Mouse (Mus musculus): ENCODE data around the gene Fmo1. TPM values are rescaled to one million over a fixed set of nuclear protein-coding genes. Genes with fewer than 3 reads are reported as not detected.
A peak's percentile ranks its signal among the peaks of the same experiment; 100 is the strongest.

The Fmo1 gene
- total RNA-seq, 2 experiments from 2014 or later, result 283 to 539 TPM

DNA sequence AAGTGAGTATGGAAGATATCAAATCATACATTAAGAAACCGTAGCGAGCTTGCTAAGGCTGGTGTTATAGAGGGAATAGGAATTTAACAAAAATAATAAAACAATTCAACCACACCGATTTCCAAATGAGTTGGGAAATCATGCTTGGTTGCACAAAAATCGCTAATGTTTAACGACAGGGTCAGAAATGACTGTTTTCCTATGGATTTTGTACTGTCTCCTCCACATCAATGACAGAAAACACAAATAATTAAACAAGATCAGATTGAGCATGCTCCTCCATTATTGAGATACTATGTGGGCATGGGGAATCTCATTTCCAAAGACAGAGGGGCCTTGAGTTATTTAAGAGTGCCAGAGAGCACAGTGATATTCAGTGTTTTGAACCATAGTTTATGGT is 2.1 kb downstream of the Fmo1 start:
- no peak for DNase-seq (ENCODE audit: low spot score in 2 of 2)

DNA sequence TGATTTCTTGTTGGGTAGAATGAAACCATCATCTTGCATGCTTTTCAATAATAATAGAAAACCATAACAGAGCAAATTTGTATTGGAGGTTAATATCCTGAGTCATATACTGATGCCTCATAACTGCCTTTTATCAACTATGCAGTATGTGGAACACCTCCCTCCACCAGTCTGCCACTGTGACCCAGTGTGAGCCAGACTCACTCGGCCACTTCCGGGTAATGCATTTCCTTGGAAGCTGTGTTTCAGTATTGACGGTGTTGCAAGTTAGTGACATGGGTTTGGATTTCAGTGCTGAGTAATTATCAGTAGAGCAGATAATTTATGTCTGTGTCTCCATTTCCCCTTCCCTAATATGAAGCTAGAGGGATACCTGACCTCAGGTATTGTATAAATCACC is 2.8 kb downstream of the Fmo1 start:
- DNase-seq (ENCODE audit: low spot score in 2 of 2), result no peak

DNA sequence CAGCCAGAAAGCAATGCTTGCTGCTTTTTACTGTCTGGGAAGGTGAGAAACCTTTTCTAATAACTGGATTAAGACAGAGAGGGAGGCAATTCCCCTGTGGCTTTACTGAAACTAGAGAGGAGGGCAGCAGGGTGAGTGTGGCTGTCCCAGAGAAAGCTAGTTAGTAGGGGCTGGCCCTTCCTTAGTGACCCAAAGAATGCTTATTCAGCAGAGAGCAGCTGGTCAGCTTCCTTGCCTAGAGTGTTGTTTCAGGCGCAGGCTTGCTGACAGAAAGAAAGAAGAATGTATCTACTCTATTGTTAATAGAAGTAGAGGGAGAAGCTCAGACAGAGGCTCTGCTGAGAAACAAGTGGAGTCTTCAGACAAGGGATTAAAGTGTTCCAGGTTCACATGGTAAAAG is 4.1 kb downstream of the Fmo1 start:
- DNase-seq (ENCODE audit: low spot score in 2 of 2), result no peak

DNA sequence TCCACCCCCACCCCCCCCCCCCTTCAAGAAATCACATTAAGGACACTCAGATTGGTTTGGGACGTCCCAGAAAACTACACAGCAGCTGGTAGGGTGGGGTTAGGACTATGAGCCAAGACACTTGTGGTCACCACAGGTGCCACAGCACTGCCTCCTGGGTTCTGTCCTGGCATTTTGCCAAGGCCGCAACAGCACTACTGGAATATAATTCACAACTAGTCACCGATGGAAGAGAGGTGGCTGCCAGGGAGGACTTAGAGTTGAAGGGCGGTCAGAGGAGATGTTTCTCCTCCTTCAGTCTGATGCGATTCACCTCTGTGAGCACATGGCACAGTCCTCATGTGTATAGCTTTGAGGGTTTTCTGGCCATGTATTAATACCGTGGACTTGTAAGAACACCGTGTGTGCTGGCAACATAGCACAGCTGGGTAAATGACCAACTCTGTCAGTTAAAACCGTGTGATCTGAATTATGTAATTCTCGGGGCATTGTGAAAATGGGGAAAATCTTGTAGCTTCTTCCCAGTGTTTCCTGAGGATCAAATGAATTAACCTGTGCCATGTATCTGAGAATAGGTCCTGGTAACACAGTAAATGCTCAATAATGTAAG is 6.3 kb downstream of the Fmo1 start:
- no peak for DNase-seq (ENCODE audit: low spot score in 2 of 2)

DNA sequence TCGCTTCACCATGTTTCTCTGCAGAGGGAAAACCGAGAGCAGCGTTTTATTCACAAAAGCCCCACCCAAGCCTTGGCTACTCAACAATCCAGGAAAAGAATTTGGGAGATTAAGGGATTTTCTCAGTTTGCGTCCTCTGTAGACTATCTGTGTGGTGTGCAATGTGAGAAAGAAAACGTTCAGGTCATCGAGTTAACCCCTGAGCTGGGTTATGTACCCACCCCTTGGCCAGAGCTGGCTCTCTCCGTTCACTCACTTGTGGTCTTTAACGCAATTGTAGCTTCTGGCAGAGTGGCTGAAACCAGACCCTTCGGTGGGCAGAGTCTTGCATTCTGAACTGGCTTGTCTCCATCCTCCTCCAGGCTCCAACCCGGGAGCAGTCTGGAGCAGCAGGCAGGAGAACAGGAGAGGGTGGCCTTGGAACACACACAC is 6.8 kb downstream of the Fmo1 start:
- no peak for DNase-seq (ENCODE audit: low spot score in 2 of 2)

DNA sequence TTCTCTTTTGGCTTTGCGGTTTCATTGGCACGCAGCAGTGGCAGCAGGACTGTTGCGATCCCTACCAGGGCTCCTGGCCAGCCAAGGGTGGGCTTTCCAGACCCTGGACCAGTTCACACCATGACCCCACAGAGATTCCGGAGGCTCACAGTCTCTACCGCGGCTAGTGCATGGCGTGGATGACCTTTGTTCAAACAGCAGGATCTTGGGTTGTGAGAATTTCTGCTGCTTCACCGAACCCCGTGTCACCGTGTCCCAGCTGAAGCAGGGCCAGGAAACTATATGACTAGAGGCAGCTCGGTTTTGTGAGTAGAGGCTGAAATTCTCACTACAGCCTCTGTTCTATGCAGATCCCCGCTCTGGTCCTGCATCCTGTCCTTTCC is 7.7 kb downstream of the Fmo1 start:
- DNase-seq (ENCODE audit: low spot score in 2 of 2), result no peak

DNA sequence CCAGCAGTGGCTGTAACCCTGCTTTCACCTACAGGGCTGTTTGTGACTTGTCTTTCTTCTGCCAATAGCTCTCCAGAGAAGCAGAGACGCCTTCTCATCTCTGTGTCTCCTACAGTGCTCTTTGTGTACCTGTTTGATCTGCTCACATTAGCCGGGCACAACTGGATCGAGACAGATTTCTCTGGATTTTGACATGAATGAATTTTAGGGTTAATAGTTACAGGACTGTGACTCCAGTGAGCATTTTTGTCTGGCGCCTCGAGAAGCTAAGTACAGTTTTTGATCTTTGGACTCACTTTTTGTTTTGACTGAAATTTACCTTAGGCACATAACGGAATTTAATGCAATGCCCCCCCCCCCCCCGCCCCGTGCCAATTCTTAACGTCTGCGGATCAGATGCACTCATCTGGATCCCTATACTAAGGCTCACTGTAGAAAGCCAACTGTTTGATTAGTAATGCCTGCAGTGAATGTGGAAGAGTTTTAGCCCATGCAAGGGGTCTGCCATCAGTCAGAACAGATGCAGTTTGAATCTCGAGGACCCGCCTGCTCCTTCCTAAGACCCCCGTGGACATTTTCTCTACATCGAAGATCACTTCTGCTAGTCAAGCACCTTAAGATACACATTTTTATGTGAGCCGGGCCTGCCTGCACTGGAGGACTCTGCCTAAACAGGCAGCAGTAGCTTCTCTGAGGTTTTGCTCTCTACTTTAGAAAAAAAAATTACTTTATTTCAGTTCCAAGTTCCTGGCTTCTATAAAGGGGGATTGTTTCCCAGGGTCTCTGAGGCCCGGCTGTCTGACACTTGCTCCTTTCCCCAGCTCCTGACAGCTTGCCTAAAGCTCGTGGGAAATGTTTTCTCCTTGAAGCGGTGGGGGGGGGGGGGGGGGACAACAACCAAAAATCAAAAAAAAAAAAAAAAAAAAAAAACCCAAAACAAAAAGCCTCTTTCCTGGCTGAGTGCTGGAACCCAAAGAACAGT is 8.4 kb downstream of the Fmo1 start:
- no peak for DNase-seq (ENCODE audit: low spot score in 2 of 2)

DNA sequence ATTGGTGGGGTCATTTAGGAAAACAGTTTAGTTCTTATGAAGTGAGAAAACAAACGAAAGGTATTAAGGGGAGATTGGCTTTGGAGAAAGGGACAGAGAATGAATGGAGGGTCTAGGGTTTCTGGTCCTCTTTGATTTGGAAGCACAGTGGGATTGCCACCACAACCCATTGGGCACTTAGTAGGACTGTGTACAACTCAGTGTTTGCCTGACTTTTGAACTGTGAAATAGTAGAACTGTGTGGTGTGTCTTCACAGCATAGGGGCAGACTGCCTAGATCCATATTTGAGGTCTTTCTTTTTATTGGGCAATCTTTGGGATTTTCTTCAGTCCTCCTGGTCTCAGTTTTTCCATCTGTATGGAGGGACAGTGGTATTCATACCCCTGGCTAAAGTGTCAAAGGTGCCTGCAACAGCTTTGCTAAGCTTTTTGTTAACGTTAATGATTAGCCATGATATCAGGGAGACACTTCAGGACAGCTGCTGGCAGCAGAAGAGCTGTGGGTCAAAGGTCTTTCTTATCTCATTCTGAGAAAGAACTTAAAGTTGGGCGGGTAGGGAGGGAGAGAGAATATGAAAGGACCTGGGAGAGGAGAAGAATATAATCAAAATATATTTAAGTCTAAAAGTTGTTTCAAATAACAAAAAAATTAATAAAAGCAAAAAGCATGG is 12.5 kb downstream of the Fmo1 start:
- no peak for DNase-seq (ENCODE audit: low spot score in 2 of 2)

DNA sequence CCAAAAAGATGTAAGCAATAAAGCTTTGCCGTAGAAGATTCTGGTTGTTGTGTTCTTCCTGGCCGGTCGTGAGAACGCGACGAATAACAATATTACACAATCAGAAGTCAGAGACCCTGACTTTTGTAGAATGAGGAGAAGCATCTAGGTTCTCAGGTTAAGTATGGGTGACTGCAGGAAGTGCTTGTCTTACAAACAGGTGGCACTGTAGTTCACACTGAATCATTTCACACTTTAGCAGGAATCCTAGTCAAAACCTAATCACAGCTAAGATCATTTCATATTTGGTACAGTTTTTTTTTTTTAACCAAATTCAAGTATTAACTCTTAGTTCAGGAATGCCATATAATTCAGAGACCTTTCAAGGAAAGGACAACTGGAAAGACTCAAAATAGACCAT is 18.9 kb downstream of the Fmo1 start:
- DNase-seq (ENCODE audit: low spot score in 2 of 2), result no peak

DNA sequence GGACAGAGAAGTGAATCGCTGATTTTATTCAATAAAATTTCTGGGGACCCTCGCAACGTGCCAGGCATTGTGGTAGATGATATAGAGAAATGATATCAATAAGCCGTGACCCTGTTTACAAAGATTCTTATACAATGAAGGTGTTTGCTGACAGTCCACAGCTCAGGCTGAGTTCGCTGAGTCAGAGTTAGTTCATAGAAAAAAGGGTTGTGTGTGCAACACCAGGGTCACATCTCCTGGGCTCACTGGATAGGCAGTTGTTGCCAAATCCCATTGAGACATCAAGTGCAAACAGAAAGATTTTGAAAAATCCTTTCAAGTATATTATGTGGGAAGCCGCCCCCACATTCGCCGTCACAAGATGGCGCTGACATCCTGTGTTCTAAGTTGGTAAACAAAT is 26.2 kb downstream of the Fmo1 start:
- DNase-seq (ENCODE audit: low spot score in 2 of 2), result no peak

DNA sequence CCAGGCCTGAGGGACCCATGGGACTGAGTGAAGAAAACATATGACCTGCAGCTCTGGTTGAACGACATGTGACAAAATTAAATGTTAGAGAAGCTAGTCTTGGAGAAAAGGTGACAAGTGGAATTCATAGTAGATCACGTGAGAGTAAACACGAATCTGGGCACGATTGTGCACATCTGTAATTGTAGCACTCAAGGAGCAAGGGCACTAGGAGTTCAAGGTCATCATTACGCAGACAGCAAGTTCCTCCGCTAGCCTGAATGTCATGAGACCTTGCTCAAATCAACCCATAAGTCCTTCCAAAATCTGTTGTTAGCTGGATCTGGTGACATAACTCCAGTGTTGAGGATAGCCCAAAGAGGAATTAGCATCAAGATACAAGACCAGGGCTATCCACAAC is 27.4 kb downstream of the Fmo1 start:
- no peak for DNase-seq (ENCODE audit: low spot score in 2 of 2)

- DNase-seq (ENCODE audit: low spot score in 2 of 2), result no peak
These were observed 32.1 kb downstream of the Fmo1 start for GRCm38 (mm10) chr1:162834342-162834741.

- DNase-seq (ENCODE audit: low spot score in 2 of 2), result no peak
These were observed 33.8 kb downstream of the Fmo1 start for GRCm38 (mm10) chr1:162832574-162832953.

- DNase-seq (ENCODE audit: low spot score in 2 of 2), result no peak
These were observed 34.4 kb downstream of the Fmo1 start for GRCm38 (mm10) chr1:162831838-162832573.

GRCm38 (mm10) chr1:162819280-162819679 is 47.1 kb downstream of the Fmo1 start:
- DNase-seq (ENCODE audit: low spot score in 2 of 2), result no peak

DNA sequence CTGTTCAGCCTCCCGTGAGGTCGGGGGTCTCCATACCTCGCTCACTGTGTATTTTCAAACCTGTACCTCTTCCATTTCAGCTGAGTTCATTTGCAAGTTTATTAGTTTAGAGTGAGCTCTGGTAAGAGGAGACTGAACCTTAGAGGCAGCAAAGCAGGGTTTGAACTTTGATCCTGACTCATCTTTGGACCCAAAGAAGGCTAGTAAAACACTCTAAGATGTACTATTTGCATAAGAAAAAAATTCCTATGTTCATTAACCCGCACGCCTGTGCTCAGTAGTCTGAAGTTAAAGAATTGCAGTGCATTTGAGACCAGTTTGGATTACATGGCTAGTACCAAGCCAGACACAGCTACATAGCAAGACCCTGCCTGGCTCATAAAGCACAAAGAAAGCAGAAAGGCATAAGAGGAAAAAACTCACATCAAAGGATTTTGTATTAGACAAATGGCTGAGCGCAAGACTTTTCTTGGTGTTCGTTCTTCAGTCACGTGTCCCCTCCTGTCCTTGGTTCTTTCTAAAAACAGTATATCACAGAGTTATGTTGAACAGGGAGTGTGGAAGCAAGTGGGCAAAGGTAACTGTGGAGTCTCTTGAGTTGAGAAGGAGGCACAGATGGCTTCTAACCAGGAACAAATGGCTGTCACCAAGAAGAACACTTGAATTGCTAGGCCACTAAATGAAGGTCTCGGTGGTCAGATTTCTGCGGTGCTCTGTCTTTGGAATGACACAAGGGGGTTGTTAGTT is 50.9 kb downstream of the Fmo1 start:
- DNase-seq (ENCODE audit: low spot score in 2 of 2), result no peak

DNA sequence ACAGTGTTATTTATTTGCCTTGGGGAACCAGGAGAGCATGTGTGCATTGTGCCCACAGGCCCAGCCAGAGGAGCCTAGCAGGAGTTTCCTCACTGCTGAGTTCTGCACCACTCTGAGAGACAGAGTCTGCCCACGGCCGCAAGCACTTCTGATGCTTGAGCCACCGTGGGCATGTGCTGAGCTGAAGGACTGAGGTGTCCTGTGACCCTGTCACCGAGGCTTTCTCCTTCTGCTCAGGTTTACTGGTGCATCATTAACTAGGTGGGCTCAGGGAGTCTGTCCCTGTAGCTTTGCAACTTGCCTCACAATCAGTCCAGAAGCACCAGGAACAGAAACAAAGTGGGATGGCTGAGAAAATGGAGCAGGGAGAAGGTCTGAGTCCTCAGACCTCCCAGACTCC is 51.5 kb downstream of the Fmo1 start:
- no peak for DNase-seq (ENCODE audit: low spot score in 2 of 2)

GRCm38 (mm10) chr1:162813836-162814156 is 52.6 kb downstream of the Fmo1 start, which contains the start of gene Fmo4:
TSS of gene Fmo4 (minus strand) at chr1:162813972.
- DNase-seq (ENCODE audit: low spot score in 2 of 2), result peak; percentile 31 to 35

DNA sequence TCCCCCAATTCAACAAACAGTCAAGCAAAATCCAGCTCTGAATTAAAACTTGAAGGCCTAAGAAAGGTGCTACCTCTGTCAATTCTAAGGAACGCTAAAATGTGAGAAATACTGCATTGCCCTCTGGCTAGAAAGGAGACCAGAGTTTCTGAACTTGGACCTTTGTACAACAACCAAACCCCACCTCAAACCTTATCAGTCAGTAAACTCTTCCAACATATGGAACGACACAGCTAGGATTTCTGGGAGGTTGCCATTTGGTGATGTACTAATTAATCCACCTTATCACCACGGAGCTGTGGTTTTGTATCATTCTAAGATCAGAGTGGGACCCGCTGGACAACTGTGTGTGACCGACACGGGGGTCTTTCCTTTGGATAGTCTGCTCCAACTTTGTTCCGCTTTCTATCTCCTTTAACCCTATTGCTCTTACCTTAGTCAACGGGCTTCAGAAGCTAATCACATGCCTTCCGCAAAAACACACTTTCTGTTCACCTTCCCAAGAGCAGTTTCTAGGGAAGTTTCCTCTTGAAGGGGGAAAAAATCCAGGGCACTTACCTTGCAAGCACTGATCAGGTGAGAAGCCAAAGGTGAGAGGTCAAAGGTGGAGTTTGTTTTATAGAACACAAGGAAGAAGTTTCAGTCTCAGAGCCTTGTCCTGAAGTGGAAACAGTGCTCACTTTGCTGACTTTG is 53.1 kb downstream of the Fmo1 start:
- DNase-seq (ENCODE audit: low spot score in 2 of 2), result no peak

DNA sequence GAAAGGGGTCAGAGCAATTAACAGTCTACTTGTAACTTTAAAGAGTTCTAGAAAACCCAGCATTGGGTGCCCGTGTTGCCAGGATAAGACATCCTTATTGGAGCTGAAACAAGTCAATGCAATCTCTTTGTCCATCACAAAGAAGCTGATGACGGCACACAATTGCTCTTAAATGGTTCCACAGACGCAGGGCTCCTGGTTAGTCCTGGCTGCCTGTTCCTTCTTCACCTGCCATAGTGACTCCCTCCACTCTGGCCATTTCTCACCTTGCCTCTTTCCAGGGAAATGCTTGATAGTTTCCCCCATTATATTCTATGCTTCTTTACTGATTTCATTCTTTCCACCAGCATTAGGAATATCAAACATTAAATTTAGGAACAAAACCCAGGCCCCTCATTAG is 57.9 kb downstream of the Fmo1 start:
- no peak for DNase-seq (ENCODE audit: low spot score in 2 of 2)

Measured in adrenal gland, adult 18-20 months (tissue).